Mouse (Mus musculus): ENCODE measurements around the gene Emd.
A peak's percentile ranks its signal among the peaks of the same experiment; 100 is the strongest.
"Not testable (repeated sequence)": the region's sequence is repeated elsewhere in the genome, so short reads cannot be mapped to it uniquely, and the experiment has no call there.

Emd gene

GRCm38 (mm10) chrX:74254153-74254887 is at the start of gene Emd:
Gene Emd (plus strand): TSS chrX:74254687.
- peak; percentile 90 for DNase-seq

- DNase-seq = no peak
These were observed 36.0 kb upstream of the Emd start for GRCm38 (mm10) chrX:74218496-74218895.

GRCm38 (mm10) chrX:74219449-74219848 is 35.0 kb upstream of the Emd start:
- no peak for DNase-seq

GRCm38 (mm10) chrX:74220099-74220498 is 34.4 kb upstream of the Emd start:
- not testable (repeated sequence) for DNase-seq

GRCm38 (mm10) chrX:74230038-74230437 is 24.4 kb upstream of the Emd start:
- DNase-seq = no peak

- no peak for DNase-seq
These were observed 21.3 kb upstream of the Emd start for GRCm38 (mm10) chrX:74233196-74233595.

- no peak for DNase-seq
These were observed 14.2 kb upstream of the Emd start for GRCm38 (mm10) chrX:74240332-74240731.

GRCm38 (mm10) chrX:74243396-74243795 is 11.1 kb upstream of the Emd start:
- no peak for DNase-seq

- peak; percentile 67 for DNase-seq
These were observed 10.7 kb upstream of the Emd start for GRCm38 (mm10) chrX:74243807-74244206.

GRCm38 (mm10) chrX:74244614-74245083 is 9.8 kb upstream of the Emd start:
- DNase-seq = peak; percentile 48

- DNase-seq = no peak
These were observed 9.4 kb upstream of the Emd start for GRCm38 (mm10) chrX:74245107-74245506.

GRCm38 (mm10) chrX:74245687-74246086 is 8.8 kb upstream of the Emd start:
- peak; percentile 72 for DNase-seq

GRCm38 (mm10) chrX:74246213-74246681 is 8.2 kb upstream of the Emd start:
- DNase-seq = peak; percentile 86

- DNase-seq = no peak
These were observed 7.8 kb upstream of the Emd start for GRCm38 (mm10) chrX:74246693-74247092.

GRCm38 (mm10) chrX:74248651-74249050 is 5.8 kb upstream of the Emd start:
- DNase-seq = peak; percentile 68

GRCm38 (mm10) chrX:74249615-74250014 is 4.9 kb upstream of the Emd start, which contains the start of gene Flna:
Gene Flna (minus strand): TSS chrX:74249820.
- DNase-seq = peak; percentile 59

- peak; percentile 20 for DNase-seq
These were observed 540 bp downstream of the Emd start for GRCm38 (mm10) chrX:74254888-74255565.

- DNase-seq = no peak
These were observed 3.3 kb downstream of the Emd start for GRCm38 (mm10) chrX:74257746-74258145.

- no peak for DNase-seq
These were observed 15.2 kb downstream of the Emd start for GRCm38 (mm10) chrX:74269736-74270061.

GRCm38 (mm10) chrX:74270062-74270901 is 15.8 kb downstream of the Emd start, which contains the start of gene Rpl10:
Gene Rpl10 (plus strand): TSS chrX:74270812.
- DNase-seq = peak; percentile 94

- peak; percentile 45 for DNase-seq
These were observed 16.5 kb downstream of the Emd start for GRCm38 (mm10) chrX:74270902-74271551.
